Mouse (Mus musculus): ENCODE measurements around the gene Gjc1.

GRCm38 (mm10) chr11:102819783-102820385, 384 bp upstream of the Gjc1 start:
- no peak for TF ChIP-seq ZC3H11A (IDR thresholded peaks at IDR 0.05; ENCODE audit: borderline replicate concordance, low read depth, low read length)
- no peak for TF ChIP-seq CHD2 (IDR thresholded peaks at IDR 0.05; ENCODE audit: low read depth, low read length)
- TF ChIP-seq HCFC1 (IDR thresholded peaks at IDR 0.05; ENCODE audit: borderline replicate concordance, insufficient read depth, low read length), result no peak; the same call in 1 of the 2 replicates
- no peak for TF ChIP-seq MAFK (IDR thresholded peaks at IDR 0.05; ENCODE audit: insufficient read depth, low read depth, low read length)
- no peak for TF ChIP-seq ZNF384 (IDR thresholded peaks at IDR 0.05; ENCODE audit: low read depth, low read length)

All from ES-E14 (cell line).